Mouse (Mus musculus) CH12.LX (cell line): ENCODE results near the gene Arel1. TPM values are rescaled to one million over a fixed set of nuclear protein-coding genes. Genes with fewer than 3 reads are reported as not detected.

Source experiments
- DNase-seq: peaks from one replicate; pipeline ENCODE4 v3.0.0-alpha.2; 2013; ENCODE audit errors: extremely low read depth
- H3K27ac ChIP-seq: 2 replicates; pipeline ENCODE4 v1.5.1; 2012; ENCODE audit warnings: low read depth, mild to moderate bottlenecking, control low read depth, moderate library complexity; ENCODE audit not compliant: insufficient read depth
- H3K27me3 ChIP-seq: replicated peaks from 2 replicates; pipeline ENCODE3; 2012; ENCODE audit warnings: inconsistent platforms
- H3K36me3 ChIP-seq, 2 experiments: replicated peaks in 1 of 2; 2 replicates each; pipeline versions ENCODE3 to v1.6.1; 2012; ENCODE audit warnings: inconsistent platforms in 1 of 2, low read length in 1 of 2, mild to moderate bottlenecking in 1 of 2, mixed read lengths in 1 of 2, moderate library complexity in 1 of 2; ENCODE audit not compliant: control insufficient read depth in 1 of 2, insufficient read depth in 1 of 2
- H3K4me1 ChIP-seq, 2 experiments: 2 replicates each; pipeline ENCODE4 v1.6.1; 2012; ENCODE audit warnings: inconsistent platforms in 1 of 2, moderate library complexity in 1 of 2; ENCODE audit not compliant: insufficient read depth in 2 of 2, control insufficient read depth in 1 of 2
- H3K4me2 ChIP-seq: 2 replicates; pipeline ENCODE4 v1.6.1; 2012; ENCODE audit warnings: low read depth, mild to moderate bottlenecking, control low read depth; ENCODE audit not compliant: poor library complexity, insufficient read depth, severe bottlenecking
- H3K4me3 ChIP-seq, 3 experiments: fragments of 150-350 bp in 1 of 3; sonication (generic) in 1 of 3; replicated peaks in 1 of 3; 2 replicates each; pipeline versions ENCODE3 to v1.5.1; 2011 to 2012; ENCODE audit warnings: low read depth in 2 of 3, low read length in 2 of 3, mild to moderate bottlenecking in 2 of 3, moderate library complexity in 2 of 3, control low read depth in 1 of 3, improper control_type of control experiment in 1 of 3, inconsistent platforms in 1 of 3, mixed read lengths in 1 of 3; ENCODE audit not compliant: poor library complexity in 1 of 3
- H3K79me2 ChIP-seq: replicated peaks from 2 replicates; pipeline ENCODE4 v1.6.1; 2012; ENCODE audit warnings: mild to moderate bottlenecking, moderate library complexity; ENCODE audit not compliant: control insufficient read depth, poor library complexity, insufficient read depth, severe bottlenecking; ENCODE audit errors: extremely low read depth
- H3K9ac ChIP-seq: 2 replicates; pipeline ENCODE4 v1.6.1; 2012; ENCODE audit warnings: low read depth, mild to moderate bottlenecking, control low read depth, moderate library complexity; ENCODE audit not compliant: insufficient read depth
- H3K9me3 ChIP-seq: replicated peaks from 2 replicates; pipeline ENCODE3; 2012; ENCODE audit warnings: low read length, inconsistent platforms, mixed read lengths
- CHD2 ChIP-seq: IDR thresholded peaks from 2 replicates; pipeline ENCODE4 v1.6.1; 2011; ENCODE audit warnings: low read length, improper control_type of control experiment
- CTCF ChIP-seq, 2 experiments: IDR thresholded peaks in 1 of 2; conservative IDR thresholded peaks in 1 of 2; 2 replicates each; pipeline ENCODE4 v1.5.1; 2011 to 2012; ENCODE audit warnings: low read depth in 2 of 2, low read length in 2 of 2, improper control_type of control experiment in 1 of 2, inconsistent platforms in 1 of 2, mild to moderate bottlenecking in 1 of 2, moderate library complexity in 1 of 2
- ELF1 ChIP-seq: IDR thresholded peaks from 2 replicates; pipeline ENCODE4 v1.6.1; 2014; ENCODE audit warnings: low read depth, mild to moderate bottlenecking, inconsistent platforms, low read length, improper control_type of control experiment
- GABPA ChIP-seq: IDR thresholded peaks from 2 replicates; pipeline ENCODE4 v1.6.1; 2012; ENCODE audit warnings: low read depth, low read length, improper control_type of control experiment, inconsistent platforms; ENCODE audit not compliant: insufficient replicate concordance
- IRF4 ChIP-seq: IDR thresholded peaks from 2 replicates; pipeline ENCODE4 v1.6.1; 2014; ENCODE audit warnings: low read depth, mild to moderate bottlenecking, inconsistent platforms, low read length, improper control_type of control experiment
- JUN ChIP-seq: IDR thresholded peaks from 2 replicates; pipeline ENCODE4 v1.6.1; 2011; ENCODE audit warnings: low read depth, mild to moderate bottlenecking, low read length, improper control_type of control experiment, moderate library complexity; ENCODE audit not compliant: insufficient read depth
- JUND ChIP-seq: conservative IDR thresholded peaks from 2 replicates; pipeline ENCODE4 v1.6.1; 2011; ENCODE audit warnings: low read depth, low read length, improper control_type of control experiment
- MAFK ChIP-seq: IDR thresholded peaks from 2 replicates; pipeline ENCODE4 v1.6.1; 2011; ENCODE audit warnings: low read length, improper control_type of control experiment; ENCODE audit not compliant: insufficient replicate concordance
- MAZ ChIP-seq: IDR thresholded peaks from 2 replicates; pipeline ENCODE4 v1.6.1; 2012; ENCODE audit warnings: low read depth, mild to moderate bottlenecking, inconsistent platforms, low read length, improper control_type of control experiment, moderate library complexity
- MEF2A ChIP-seq: IDR thresholded peaks from 2 replicates; pipeline ENCODE4 v1.6.1; 2014; ENCODE audit warnings: low read depth, mild to moderate bottlenecking, inconsistent platforms, low read length, improper control_type of control experiment, borderline replicate concordance
- MXI1 ChIP-seq: IDR thresholded peaks from 2 replicates; pipeline ENCODE4 v1.6.1; 2011; ENCODE audit warnings: mild to moderate bottlenecking, low read depth, low read length, improper control_type of control experiment
- NELFE ChIP-seq: IDR thresholded peaks from 2 replicates; pipeline ENCODE4 v1.6.1; 2011; ENCODE audit warnings: low read depth, low read length, improper control_type of control experiment
- NRF1 ChIP-seq: IDR thresholded peaks from 2 replicates; pipeline ENCODE4 v1.6.1; 2014; ENCODE audit warnings: low read depth, mild to moderate bottlenecking, inconsistent platforms, low read length, improper control_type of control experiment, moderate library complexity
- POLR2AphosphoS2 ChIP-seq: IDR thresholded peaks from 2 replicates; pipeline ENCODE4 v1.6.1; 2011; ENCODE audit warnings: low read depth, low read length, improper control_type of control experiment
- SMC3 ChIP-seq: IDR thresholded peaks from 2 replicates; pipeline ENCODE4 v1.6.1; 2011; ENCODE audit warnings: low read depth, low read length, improper control_type of control experiment
- TBP ChIP-seq: conservative IDR thresholded peaks from 2 replicates; pipeline ENCODE4 v1.6.1; 2011; ENCODE audit warnings: low read depth, low read length, improper control_type of control experiment
- TCF12 ChIP-seq: IDR thresholded peaks from 2 replicates; pipeline ENCODE4 v1.6.1; 2014; ENCODE audit warnings: low read depth, mild to moderate bottlenecking, inconsistent platforms, low read length, improper control_type of control experiment
- USF1 ChIP-seq: IDR thresholded peaks from 2 replicates; pipeline ENCODE4 v1.6.1; 2014; ENCODE audit warnings: low read depth, mild to moderate bottlenecking, inconsistent platforms, low read length, improper control_type of control experiment
- USF2 ChIP-seq: conservative IDR thresholded peaks from 2 replicates; pipeline ENCODE4 v1.6.1; 2011; ENCODE audit warnings: low read depth, low read length, improper control_type of control experiment
- ZMIZ1 ChIP-seq: IDR thresholded peaks from 2 replicates; pipeline ENCODE4 v1.6.1; 2012; ENCODE audit warnings: low read depth, mild to moderate bottlenecking, inconsistent platforms, low read length, improper control_type of control experiment
- ZNF384 ChIP-seq: IDR thresholded peaks from 2 replicates; pipeline ENCODE4 v1.6.1; 2012; ENCODE audit warnings: low read depth, low read length, improper control_type of control experiment, inconsistent platforms
- dilution Hi-C: fragments of 300-500 bp; cut with MboI; formaldehyde crosslinking; loops from 2 replicates; pipeline ENCODE4 v1.14.3; 2020; ENCODE audit warnings: low sequenced_read_pairs; ENCODE audit not compliant: extremely low pct_unique_long_range_greater_than_20kb, extremely low pct_ligation_motif_present
- in situ Hi-C: fragments of 300-500 bp; cut with MboI; formaldehyde crosslinking; loops from 3 replicates; pipeline ENCODE4 v1.14.3; 2019; ENCODE audit warnings: low sequenced_read_pairs, low pct_ligation_motif_present, low pct_unique_long_range_greater_than_20kb, mixed read lengths
- polyA plus RNA-seq: library from polyadenylated mRNA; unstranded; fragments of >175 nt; gene quantifications from 2 replicates; pipeline ENCODE4 v1.2.1, GENCODE M21; 2012; ENCODE audit warnings: low read depth; ENCODE audit not compliant: insufficient read length
- total RNA-seq, 2 experiments: library from RNA; depleted of rRNA; stranded (reverse); fragments of 300-350 nt in 1 of 2; fragments of >200 nt in 1 of 2; gene quantifications; 2 replicates each; pipeline ENCODE4 v1.2.3; 2012 to 2014

Gene Arel1
- total and polyA plus RNA-seq, 3 experiments = 16.9 to 22.5 (median 21.6) TPM

GRCm38 (mm10) chr12:84996083-84996496 lies 25.4 kb upstream of the Arel1 start, which contains the start of gene Ylpm1 (continued):
- TF ChIP-seq TCF12 = peak; percentile 77

GRCm38 (mm10) chr12:84995112-84995761 lies 24.5 kb upstream of the Arel1 start:
- peak overlapping the region; percentile 82 for H3K4me2 ChIP-seq
- no peak overlapping the region for H3K27ac ChIP-seq
- peaks cover 0 to 10% of the 10 kb centered on the region in 2 experiments; a peak in 2 of 4 replicates for H3K4me1 ChIP-seq
- H3K36me3 ChIP-seq = peaks cover 0 to 4% of the 10 kb centered on the region in 2 experiments
- peaks cover 3% of the 10 kb centered on the region for H3K9me3 ChIP-seq
- peak overlapping the region; percentile 79 for H3K9ac ChIP-seq
- DNase-seq = no peak
- no peaks in the 10 kb centered on the region for H3K27me3 ChIP-seq
- H3K79me2 ChIP-seq = peaks cover 36% of the 10 kb centered on the region
- dilution Hi-C loops (no loop called here), in situ Hi-C loops (loop anchor here (25.0 kb wide), 1 partner anchor 183 kb away; no protein-coding TSS in a partner anchor)
- TF ChIP-seq MEF2A = no peak
- peak; percentile 55 for TF ChIP-seq ZNF384
- peak overlapping the region in 1 of 3 experiments; percentile 72 for H3K4me3 ChIP-seq

DNA sequence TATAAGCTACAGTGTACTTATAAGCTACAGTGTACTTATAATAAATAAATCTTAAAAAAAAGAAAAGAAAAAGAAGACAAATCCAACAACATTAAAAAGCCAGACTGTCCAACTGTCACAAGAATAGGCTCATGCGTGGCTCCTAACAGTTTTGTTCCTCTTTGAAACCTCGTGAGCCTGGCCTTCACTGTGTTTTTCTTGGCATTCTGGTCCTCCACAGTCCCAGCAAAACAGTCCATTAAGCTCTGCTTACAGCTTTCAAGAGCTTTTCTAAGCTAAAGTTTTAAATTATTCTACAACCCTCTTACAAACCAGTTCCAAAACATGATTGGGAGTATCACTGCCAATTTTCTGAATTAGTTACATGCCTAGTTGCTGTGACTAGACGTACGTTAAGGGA lies 18.8 kb upstream of the Arel1 start:
- no peaks in the 10 kb centered on the region for H3K4me1 ChIP-seq
- no peaks in the 10 kb centered on the region for H3K79me2 ChIP-seq
- no peak for DNase-seq
- H3K27ac ChIP-seq = no peak overlapping the region
- TF ChIP-seq TCF12 (no peak), ZMIZ1 (no peak), MXI1 (no peak), USF1 (no peak), MAZ (no peak), NRF1 (no peak), NELFE (no peak), ELF1 (no peak), GABPA (no peak), ZNF384 (no peak), JUN (no peak), TBP (no peak), POLR2AphosphoS2 (no peak), IRF4 (no peak), SMC3 (no peak), JUND (no peak), MAFK (no peak), CTCF (conservative IDR thresholded peaks at IDR 0.05 in 1 of 2, IDR thresholded peaks at IDR 0.05 in 1 of 2; ENCODE audit: low read depth in 2 of 2, low read length in 2 of 2) (no peak), USF2 (no peak), CHD2 (no peak)
- in situ Hi-C loops (loop anchor here (25.0 kb wide), 1 partner anchor 177 kb away; no protein-coding TSS in a partner anchor), dilution Hi-C loops (no loop called here)
- H3K4me3 ChIP-seq = no peak overlapping the region
- H3K27me3 ChIP-seq = peaks cover 2% of the 10 kb centered on the region
- H3K9ac ChIP-seq = no peak overlapping the region
- H3K4me2 ChIP-seq = no peak overlapping the region
- H3K36me3 ChIP-seq = peaks cover 4 to 10% of the 10 kb centered on the region in 2 experiments
- H3K9me3 ChIP-seq = peaks cover 3% of the 10 kb centered on the region
